Mouse (Mus musculus) c-Kit-positive CD71-positive TER-119-positive erythroid progenitor cells, embryonic 14.5 days (primary cell): ENCODE results near the gene Pim3.
"Not testable (repeated sequence)": the region's sequence is repeated elsewhere in the genome, so short reads cannot be mapped to it uniquely, and the experiment has no call there.

Experiments used
- DNase-seq: peaks from one replicate; pipeline ENCODE4 v3.0.0-alpha.2; 2013; ENCODE audit warnings: low spot score

The Pim3 gene

DNA sequence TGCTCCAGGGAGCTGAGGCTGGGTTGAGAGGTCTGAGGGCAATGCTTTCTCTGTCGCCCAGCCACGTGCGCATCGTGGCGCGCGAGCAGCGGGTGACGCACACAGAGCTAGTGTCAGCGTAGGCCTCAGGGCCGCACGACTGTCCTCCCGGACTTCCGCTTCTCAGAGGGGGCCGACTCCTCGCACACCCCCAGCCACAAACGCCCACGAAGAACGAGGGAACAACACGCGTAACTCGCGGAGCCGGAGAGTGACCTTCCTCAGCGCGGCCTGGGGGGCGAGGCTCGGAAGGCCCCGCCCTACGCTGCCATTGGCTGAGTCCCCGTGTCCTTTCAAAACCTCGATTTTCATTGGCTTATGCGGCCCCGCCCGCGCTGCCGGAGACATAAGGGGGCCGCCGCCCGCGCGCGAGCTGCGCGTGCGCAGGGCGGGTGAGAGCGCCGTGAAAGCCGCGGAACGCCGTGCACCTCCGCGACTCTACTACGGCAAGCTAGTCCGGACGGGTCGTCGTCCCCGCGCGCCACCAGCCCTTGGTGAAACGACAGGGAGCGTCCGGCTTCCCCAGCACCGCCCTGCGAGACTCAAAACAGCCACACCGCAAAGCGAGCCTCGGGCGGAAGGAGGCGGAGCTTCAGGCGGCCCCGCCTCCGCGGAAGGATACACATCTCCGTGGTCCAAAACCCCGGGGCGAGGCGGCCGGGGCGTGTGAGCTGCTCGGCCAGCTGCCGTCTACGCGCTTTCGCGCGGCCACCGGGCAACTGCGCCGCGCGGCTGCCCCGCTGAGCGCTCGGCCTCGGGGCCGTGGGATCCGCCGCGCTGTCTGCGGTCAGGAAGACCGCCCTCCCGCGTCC is at the start of gene Pim3:
TSS of gene Pim3 (plus strand) at position 415 of the 851 bp plus-strand sequence.
- peak; percentile 92 for DNase-seq

GRCm38 (mm10) chr15:88813262-88813661 is 48.7 kb upstream of the Pim3 start:
- DNase-seq = no peak

DNA sequence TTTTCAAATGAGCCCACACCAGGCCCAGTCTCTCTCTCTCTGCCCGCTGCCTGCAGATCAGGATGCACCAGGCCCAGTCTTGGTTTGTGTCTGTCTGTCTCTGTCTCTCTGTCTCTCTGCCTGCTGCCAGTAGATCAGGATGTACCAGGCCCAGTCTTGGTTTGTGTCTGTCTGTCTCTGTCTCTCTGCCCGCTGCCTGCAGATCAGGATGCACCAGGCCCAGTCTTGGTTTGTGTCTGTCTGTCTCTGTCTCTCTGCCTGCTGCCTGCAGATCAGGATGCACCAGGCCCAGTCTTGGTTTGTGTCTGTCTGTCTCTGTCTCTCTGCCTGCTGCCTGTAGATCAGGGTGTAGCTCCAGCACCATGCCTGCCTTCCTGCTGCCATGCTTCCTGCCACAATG is 48.1 kb upstream of the Pim3 start:
- not testable (repeated sequence) for DNase-seq

GRCm38 (mm10) chr15:88814411-88815047 is 47.5 kb upstream of the Pim3 start:
- peak; percentile 20 for DNase-seq

GRCm38 (mm10) chr15:88815196-88815700 is 46.7 kb upstream of the Pim3 start:
- DNase-seq = no peak

GRCm38 (mm10) chr15:88819026-88819905 is 42.7 kb upstream of the Pim3 start, which contains the start of the genes Alg12 and Creld2:
Alg12 (minus strand) TSS chr15:88819318.
Creld2 (plus strand) TSS chr15:88819646.
- DNase-seq = peak; percentile 99

DNA sequence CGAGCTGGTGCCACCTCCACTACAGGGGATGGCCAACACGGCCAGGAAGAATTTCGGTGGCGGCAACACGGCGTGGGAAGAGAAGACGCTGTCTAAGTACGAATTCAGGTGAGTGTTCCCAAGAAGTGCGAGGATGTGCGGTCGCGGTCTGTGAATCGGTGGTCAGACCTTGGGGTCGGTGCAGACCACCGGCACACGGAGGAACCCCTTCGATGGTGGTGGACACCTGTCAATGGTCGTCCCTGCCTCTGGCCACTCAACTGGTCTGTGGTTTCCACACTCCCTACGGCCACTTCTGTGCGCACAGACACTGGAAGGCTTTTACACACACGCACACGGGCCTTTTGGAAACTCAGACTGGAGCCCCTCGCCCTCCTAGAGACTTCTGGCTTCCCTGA is 42.1 kb upstream of the Pim3 start:
- DNase-seq = peak; percentile 9

DNA sequence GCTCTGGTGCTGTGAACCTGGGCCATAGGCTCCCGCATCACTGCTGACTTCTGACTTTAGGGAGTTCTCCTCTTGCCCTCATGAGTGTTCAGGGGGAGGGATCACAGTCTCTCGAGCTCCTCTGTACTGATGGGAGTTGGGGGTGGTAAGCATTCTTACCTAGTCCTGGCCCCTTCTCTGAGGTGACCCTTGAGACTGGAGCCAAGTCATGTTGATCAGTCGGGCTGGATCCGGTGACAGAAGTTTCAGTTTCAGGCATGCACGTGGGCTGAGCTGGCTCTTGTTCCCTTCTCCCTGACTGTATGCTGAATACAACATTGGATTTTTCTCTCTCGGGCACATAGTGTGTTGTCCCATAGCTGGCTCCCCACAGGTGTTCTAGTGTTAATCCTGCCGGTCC is 40.6 kb upstream of the Pim3 start:
- DNase-seq = no peak

GRCm38 (mm10) chr15:88822513-88822912 is 39.5 kb upstream of the Pim3 start:
- no peak for DNase-seq

GRCm38 (mm10) chr15:88823376-88823775 is 38.6 kb upstream of the Pim3 start:
- DNase-seq = no peak

- no peak for DNase-seq
Observed at GRCm38 (mm10) chr15:88827466-88827865, 34.5 kb upstream of the Pim3 start.

DNA sequence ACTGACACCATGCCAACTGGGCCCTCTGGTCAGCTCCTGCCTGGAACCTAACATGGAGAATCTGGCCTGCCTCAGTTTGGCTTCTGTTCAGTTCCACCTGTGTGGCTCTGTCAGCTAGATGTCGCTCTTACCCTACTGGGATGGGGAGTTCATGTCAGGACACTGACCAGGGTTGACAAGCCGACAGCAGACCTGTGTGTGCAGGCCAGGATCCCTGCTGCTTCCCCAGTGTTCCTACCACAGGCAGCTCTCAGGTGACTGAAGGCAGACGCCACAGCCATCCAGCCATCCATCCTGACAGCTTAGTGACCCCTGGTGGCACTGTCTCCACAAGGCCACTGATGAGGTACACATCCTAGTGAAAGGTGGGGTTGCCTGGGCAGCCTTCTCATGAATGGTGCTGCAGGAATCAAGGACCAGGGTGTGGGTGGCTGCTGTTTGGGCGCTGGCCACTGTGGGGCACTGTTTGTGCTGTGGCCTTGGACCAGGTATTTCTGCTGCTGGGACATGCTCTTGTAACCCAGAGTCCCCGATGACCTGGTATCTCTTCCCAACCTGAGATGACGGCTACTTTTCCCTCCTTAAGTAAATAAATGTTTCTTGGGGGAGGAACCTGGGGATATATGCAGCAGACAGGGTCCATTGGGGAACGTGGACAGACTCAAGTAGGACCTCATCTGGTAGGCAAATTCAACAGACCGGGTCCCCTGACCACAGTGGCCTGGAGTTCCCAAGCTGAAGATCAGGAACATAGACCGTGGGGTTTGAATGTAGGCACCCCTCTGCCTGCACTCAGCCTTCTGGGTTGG is 33.8 kb upstream of the Pim3 start:
- peak; percentile 40 for DNase-seq

GRCm38 (mm10) chr15:88828800-88829705 is 32.9 kb upstream of the Pim3 start:
- peak; percentile 72 for DNase-seq

DNA sequence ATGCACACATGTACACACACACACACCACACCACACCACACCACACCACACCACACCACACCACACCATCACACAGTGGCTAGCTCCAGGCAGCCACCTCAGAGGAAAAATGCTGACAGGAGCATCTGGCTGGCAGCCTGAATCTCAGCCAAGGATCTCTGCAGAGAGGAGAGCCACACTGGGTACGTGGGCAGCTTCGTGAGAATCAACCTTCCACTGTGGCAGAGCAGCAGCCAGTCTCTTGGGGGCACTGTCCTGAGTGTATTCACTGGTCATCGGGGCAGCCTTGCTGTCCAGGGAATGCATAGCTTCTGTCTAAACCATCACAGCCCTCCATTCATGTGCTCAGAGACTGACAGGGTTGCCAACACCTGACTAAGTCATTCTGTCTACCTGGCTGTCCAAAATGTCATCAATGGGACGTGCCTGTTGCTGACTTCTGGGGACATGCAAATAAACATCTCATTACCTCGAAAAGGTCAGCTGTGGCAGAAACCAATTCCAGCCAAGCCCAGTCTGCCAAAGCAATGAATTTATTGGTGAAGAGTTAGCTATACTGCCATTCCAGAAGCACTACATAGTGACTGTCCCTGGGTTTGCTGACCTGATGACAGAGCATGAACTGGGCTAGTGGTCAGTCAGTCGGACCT is 32.1 kb upstream of the Pim3 start:
- no peak for DNase-seq

DNA sequence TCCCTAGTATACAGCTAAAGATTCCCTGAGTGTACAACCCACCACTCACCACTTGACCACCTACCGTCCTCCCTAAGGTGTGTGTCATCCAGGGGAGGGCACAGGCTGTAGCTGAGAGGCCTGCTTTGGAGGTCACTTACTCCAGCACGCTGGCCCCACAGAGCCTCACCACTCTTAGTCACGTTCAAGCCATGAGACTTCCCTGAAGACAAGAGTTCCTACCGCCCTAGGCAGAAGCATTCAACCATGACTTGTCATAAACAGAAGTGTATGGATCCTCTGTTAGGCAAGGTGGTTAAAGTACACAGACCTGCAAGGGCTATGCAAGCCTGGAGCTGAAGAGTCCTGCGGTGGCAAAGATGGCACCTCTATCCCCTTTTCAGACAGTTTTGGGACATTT is 31.3 kb upstream of the Pim3 start:
- DNase-seq = no peak

DNA sequence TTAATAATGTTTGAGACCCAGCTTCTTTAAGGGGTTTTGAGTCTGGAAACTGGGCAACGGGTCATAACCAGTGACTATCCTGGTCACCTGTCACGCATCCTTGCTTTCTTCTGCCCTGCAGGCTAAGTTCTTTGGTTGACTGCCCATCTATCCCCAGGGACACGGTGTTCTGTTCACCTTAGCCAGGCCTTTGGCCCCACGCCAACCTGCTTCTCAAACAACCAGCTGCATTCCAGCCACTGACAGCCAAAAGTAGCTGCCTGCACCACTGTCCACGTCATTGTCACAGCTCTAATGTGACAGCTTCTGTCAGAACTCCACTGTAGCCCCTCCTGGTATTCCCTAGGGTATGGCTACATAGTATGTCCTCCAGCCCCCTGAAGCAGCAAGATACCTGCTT is 30.5 kb upstream of the Pim3 start:
- DNase-seq = no peak

DNA sequence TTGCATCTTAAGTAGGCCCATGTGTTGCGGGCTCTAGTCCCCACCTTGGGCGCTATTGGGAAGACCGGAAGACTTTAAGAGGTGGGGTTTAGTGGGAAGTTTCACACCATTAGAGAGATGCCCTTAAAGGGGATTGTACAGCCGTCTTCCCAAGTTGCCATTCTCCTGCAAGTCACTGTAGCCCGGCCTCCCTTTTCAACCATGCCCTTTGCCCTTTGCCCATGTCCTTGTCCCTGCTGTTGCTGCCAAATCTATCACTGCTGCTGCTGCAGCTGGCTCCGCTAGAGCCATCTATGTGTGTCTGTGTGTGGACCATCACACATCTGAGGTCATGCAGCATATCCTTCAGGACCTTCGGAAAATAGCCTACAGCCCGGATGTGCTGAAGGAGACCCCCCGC is 29.4 kb upstream of the Pim3 start:
- no peak for DNase-seq

- DNase-seq = no peak
Observed at GRCm38 (mm10) chr15:88836031-88836430, 26.0 kb upstream of the Pim3 start.

- DNase-seq = no peak
Observed at GRCm38 (mm10) chr15:88836571-88836970, 25.4 kb upstream of the Pim3 start.
